Mouse (Mus musculus) testis, postnatal 14 days (tissue): ENCODE data around the gene Klf2.

Source experiments
- DNase-seq: peaks from one replicate; pipeline ENCODE4 v3.0.0; 2021; ENCODE audit warnings: low spot score

The Klf2 gene

GRCm38 (mm10) chr8:72305210-72305905, 13.5 kb upstream of the Klf2 start, which contains the start of gene Gm10282:
Gm10282 (minus strand) TSS chr8:72305260.
- no peak for DNase-seq

GRCm38 (mm10) chr8:72306913-72307312, 11.9 kb upstream of the Klf2 start:
- no peak for DNase-seq

GRCm38 (mm10) chr8:72308276-72308675, 10.6 kb upstream of the Klf2 start:
- DNase-seq: no peak

GRCm38 (mm10) chr8:72310849-72311506, 7.9 kb upstream of the Klf2 start:
- DNase-seq: peak; percentile 42

- DNase-seq: no peak
Measured at GRCm38 (mm10) chr8:72312926-72313518, 5.8 kb upstream of the Klf2 start.

GRCm38 (mm10) chr8:72316053-72316695, 2.7 kb upstream of the Klf2 start:
- no peak for DNase-seq

GRCm38 (mm10) chr8:72317741-72318301, 1.0 kb upstream of the Klf2 start:
- no peak for DNase-seq

- no peak for DNase-seq
Measured at GRCm38 (mm10) chr8:72319397-72319796, 564 bp downstream of the Klf2 start.

GRCm38 (mm10) chr8:72319921-72320802, 1.3 kb downstream of the Klf2 start:
- DNase-seq: no peak

GRCm38 (mm10) chr8:72320803-72321583, 2.2 kb downstream of the Klf2 start:
- no peak for DNase-seq

GRCm38 (mm10) chr8:72321635-72322441, 3.0 kb downstream of the Klf2 start:
- no peak for DNase-seq

- DNase-seq: no peak
Measured at GRCm38 (mm10) chr8:72322471-72322889, 3.6 kb downstream of the Klf2 start.

GRCm38 (mm10) chr8:72323131-72323725, 4.4 kb downstream of the Klf2 start:
- no peak for DNase-seq

GRCm38 (mm10) chr8:72324036-72324706, 5.3 kb downstream of the Klf2 start:
- DNase-seq: no peak

- no peak for DNase-seq
Measured at GRCm38 (mm10) chr8:72324708-72325107, 5.9 kb downstream of the Klf2 start.

- no peak for DNase-seq
Measured at GRCm38 (mm10) chr8:72329116-72329515, 10.3 kb downstream of the Klf2 start.

GRCm38 (mm10) chr8:72330806-72331516, 12.1 kb downstream of the Klf2 start:
- DNase-seq: no peak

- DNase-seq: no peak
Measured at GRCm38 (mm10) chr8:72331631-72332030, 12.8 kb downstream of the Klf2 start.
